Mouse (Mus musculus) brain, adult 2 months (tissue): Measurements from ENCODE around the gene Mgat3.
A peak's percentile ranks its signal among the peaks of the same experiment; 100 is the strongest.

Experiments
- DNase-seq: peaks from one replicate; pipeline ENCODE4 v3.0.0; 2011; ENCODE audit warnings: low read depth, low spot score

The Mgat3 gene

GRCm38 (mm10) chr15:80149517-80149916 lies 24.0 kb upstream of the Mgat3 start:
- DNase-seq: no peak

GRCm38 (mm10) chr15:80152663-80153062 lies 20.9 kb upstream of the Mgat3 start:
- DNase-seq: no peak

GRCm38 (mm10) chr15:80153757-80154156 lies 19.8 kb upstream of the Mgat3 start:
- DNase-seq: no peak

GRCm38 (mm10) chr15:80155707-80156106 lies 17.8 kb upstream of the Mgat3 start:
- no peak for DNase-seq

- no peak for DNase-seq
Measured at GRCm38 (mm10) chr15:80157197-80157943, 16.2 kb upstream of the Mgat3 start.

GRCm38 (mm10) chr15:80158001-80158706 lies 15.4 kb upstream of the Mgat3 start:
- no peak for DNase-seq

- no peak for DNase-seq
Measured at GRCm38 (mm10) chr15:80158707-80159090, 14.8 kb upstream of the Mgat3 start.

GRCm38 (mm10) chr15:80159286-80159901 lies 14.1 kb upstream of the Mgat3 start:
- DNase-seq: peak; percentile 54

GRCm38 (mm10) chr15:80160223-80160622 lies 13.3 kb upstream of the Mgat3 start:
- no peak for DNase-seq

GRCm38 (mm10) chr15:80160726-80161125 lies 12.8 kb upstream of the Mgat3 start:
- DNase-seq: no peak

- DNase-seq: no peak
Measured at GRCm38 (mm10) chr15:80161199-80161598, 12.3 kb upstream of the Mgat3 start.

- DNase-seq: no peak
Measured at GRCm38 (mm10) chr15:80162401-80162964, 11.0 kb upstream of the Mgat3 start.

- DNase-seq: peak; percentile 99
Measured at GRCm38 (mm10) chr15:80163274-80163673, 10.2 kb upstream of the Mgat3 start.

GRCm38 (mm10) chr15:80163716-80164115 lies 9.8 kb upstream of the Mgat3 start:
- DNase-seq: peak; percentile 88

GRCm38 (mm10) chr15:80165396-80165795 lies 8.1 kb upstream of the Mgat3 start:
- DNase-seq: peak; percentile 95

GRCm38 (mm10) chr15:80169484-80169883 lies 4.0 kb upstream of the Mgat3 start:
- no peak for DNase-seq

- peak; percentile 52 for DNase-seq
Measured at GRCm38 (mm10) chr15:80170357-80170756, 3.2 kb upstream of the Mgat3 start.

GRCm38 (mm10) chr15:80171286-80171685 lies 2.2 kb upstream of the Mgat3 start:
- DNase-seq: no peak

GRCm38 (mm10) chr15:80171791-80172190 lies 1.7 kb upstream of the Mgat3 start:
- no peak for DNase-seq

- peak; percentile 74 for DNase-seq
Measured at GRCm38 (mm10) chr15:80173781-80174597, 468 bp downstream of the Mgat3 start.

- peak; percentile 62 for DNase-seq
Measured at GRCm38 (mm10) chr15:80174598-80174875, 1.0 kb downstream of the Mgat3 start.

GRCm38 (mm10) chr15:80175316-80175715 lies 1.8 kb downstream of the Mgat3 start:
- peak; percentile 73 for DNase-seq
